Mouse (Mus musculus) urinary bladder, adult 18-20 months (tissue): ENCODE measurements around the gene Irgm1.
"Not testable (repeated sequence)": the region's sequence is repeated elsewhere in the genome, so short reads cannot be mapped to it uniquely, and the experiment has no call there.

Experiments
- DNase-seq, 2 experiments: peaks; one replicate each; pipeline ENCODE4 v3.0.0; 2022; ENCODE audit warnings: low spot score in 2 of 2, mixed read lengths in 2 of 2

The Irgm1 gene

GRCm38 (mm10) chr11:48853474-48854180 lies 17.9 kb downstream of the Irgm1 start:
- DNase-seq: peak; percentile 85 to 92

- no peak for DNase-seq
Observed at GRCm38 (mm10) chr11:48852624-48853473, 18.6 kb downstream of the Irgm1 start.

- DNase-seq: no peak
Observed at GRCm38 (mm10) chr11:48852190-48852589, 19.3 kb downstream of the Irgm1 start.

- DNase-seq: no peak
Observed at GRCm38 (mm10) chr11:48851270-48851995, 20.1 kb downstream of the Irgm1 start.

GRCm38 (mm10) chr11:48850240-48850639 lies 21.2 kb downstream of the Irgm1 start:
- DNase-seq: no peak

GRCm38 (mm10) chr11:48846881-48847280 lies 24.6 kb downstream of the Irgm1 start:
- no peak for DNase-seq

- DNase-seq: not testable (repeated sequence)
Observed at GRCm38 (mm10) chr11:48846362-48846761, 25.1 kb downstream of the Irgm1 start.

GRCm38 (mm10) chr11:48845244-48845815 lies 26.2 kb downstream of the Irgm1 start:
- no peak for DNase-seq

- no peak for DNase-seq
Observed at GRCm38 (mm10) chr11:48844309-48844708, 27.2 kb downstream of the Irgm1 start.

- DNase-seq: no peak
Observed at GRCm38 (mm10) chr11:48843202-48843601, 28.3 kb downstream of the Irgm1 start.

GRCm38 (mm10) chr11:48842378-48842792 lies 29.1 kb downstream of the Irgm1 start:
- no peak for DNase-seq

- no peak for DNase-seq
Observed at GRCm38 (mm10) chr11:48841213-48841612, 30.3 kb downstream of the Irgm1 start.

GRCm38 (mm10) chr11:48840805-48841204 lies 30.7 kb downstream of the Irgm1 start:
- DNase-seq: no peak

GRCm38 (mm10) chr11:48838879-48839680 lies 32.4 kb downstream of the Irgm1 start:
- DNase-seq: no peak

GRCm38 (mm10) chr11:48838181-48838797 lies 33.2 kb downstream of the Irgm1 start:
- no peak for DNase-seq

- peak; percentile 75 to 80 for DNase-seq
Observed at GRCm38 (mm10) chr11:48837310-48838180, 33.9 kb downstream of the Irgm1 start.

GRCm38 (mm10) chr11:48836990-48837309 lies 34.5 kb downstream of the Irgm1 start:
- no peak for DNase-seq

- no peak for DNase-seq
Observed at GRCm38 (mm10) chr11:48835923-48836322, 35.6 kb downstream of the Irgm1 start.

GRCm38 (mm10) chr11:48833731-48834639 lies 37.5 kb downstream of the Irgm1 start:
- peak; percentile 85 to 86 for DNase-seq
